Mouse (Mus musculus) kidney, embryonic 15.5 days (tissue): Measurements from ENCODE around the gene Nmnat1. TPM values are rescaled to one million over a fixed set of nuclear protein-coding genes. Genes with fewer than 3 reads are reported as not detected.

Experiments
- ATAC-seq: fragments of 200-750 bp; cut with Nextera tagmentation; replicated peaks from 2 replicates; pipeline ENCODE4 v1.8.0; 2017; ENCODE audit warnings: moderate TSS enrichment; ENCODE audit not compliant: low FRiP score
- H3K27ac ChIP-seq: fragments of 300-500 bp; sonication (generic); 2 replicates; pipeline ENCODE4 v1.5.1; 2015; ENCODE audit warnings: mild to moderate bottlenecking, inconsistent platforms
- H3K27me3 ChIP-seq: fragments of 300-500 bp; sonication (generic); 2 replicates; pipeline ENCODE4 v1.6.1; 2015; ENCODE audit warnings: inconsistent platforms
- H3K36me3 ChIP-seq: fragments of 300-500 bp; sonication (generic); 2 replicates; pipeline ENCODE4 v1.6.1; 2015; ENCODE audit warnings: inconsistent platforms
- H3K4me1 ChIP-seq: fragments of 300-500 bp; sonication (generic); 2 replicates; pipeline ENCODE4 v1.6.1; 2015; ENCODE audit warnings: inconsistent platforms
- H3K4me2 ChIP-seq: fragments of 300-500 bp; sonication (generic); 2 replicates; pipeline ENCODE4 v1.6.1; 2015; ENCODE audit warnings: moderate library complexity, mild to moderate bottlenecking, inconsistent platforms
- H3K4me3 ChIP-seq: fragments of 300-500 bp; sonication (generic); replicated peaks from 2 replicates; pipeline ENCODE4 v1.5.1; 2015; ENCODE audit warnings: mild to moderate bottlenecking, inconsistent platforms
- H3K9ac ChIP-seq: fragments of 300-500 bp; sonication (generic); 2 replicates; pipeline ENCODE4 v1.6.1; 2015; ENCODE audit warnings: mild to moderate bottlenecking, inconsistent platforms
- H3K9me3 ChIP-seq: fragments of 300-500 bp; sonication (generic); replicated peaks from 2 replicates; pipeline ENCODE4 v1.6.1; 2016; ENCODE audit warnings: inconsistent platforms
- WGBS: fragments of 180-500 bp; shearing (Covaris S2); methylation state at CpG from one replicate; pipeline ENCODE4 v1.1.7; 2015; ENCODE audit warnings: mixed read lengths; 5-methylcytosine and 5-hydroxymethylcytosine counted together
- polyA plus RNA-seq: library from polyadenylated mRNA; unstranded; fragments of >200 nt; fragmentation: Nextera tagmentation; extraction: Ambion mirVana; gene quantifications from 2 replicates; pipeline ENCODE4 v1.2.1, GENCODE M21; 2015

Gene Nmnat1
- polyA plus RNA-seq, 1 experiment from 2014 or later, result 13.7 TPM

DNA sequence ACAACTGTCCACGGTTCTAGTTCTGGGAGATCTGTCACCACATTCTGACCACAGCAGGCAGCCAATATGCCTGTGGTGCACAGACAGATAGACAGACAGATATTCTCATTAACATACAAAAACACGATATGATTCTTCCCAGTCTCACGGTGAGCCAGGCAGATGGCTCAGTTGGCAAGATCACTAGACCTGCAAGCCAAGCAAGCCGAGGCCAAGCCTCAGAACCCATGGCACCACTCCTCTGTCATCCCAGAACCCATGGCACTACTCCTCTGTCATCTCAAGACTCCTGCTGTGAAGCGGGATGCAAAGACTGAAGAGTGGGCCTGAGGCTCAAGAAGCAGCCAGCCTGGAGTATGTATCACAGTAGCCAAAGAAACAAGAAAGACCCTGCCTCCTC lies 55.4 kb downstream of the Nmnat1 start:
- no peak overlapping the region for H3K4me3 ChIP-seq
- no peak overlapping the region for H3K4me2 ChIP-seq
- no peaks in the 10 kb centered on the region for H3K27me3 ChIP-seq
- peaks cover 10% of the 10 kb centered on the region for H3K4me1 ChIP-seq
- H3K9me3 ChIP-seq, result no peaks in the 10 kb centered on the region
- 87% methylated on average over 5 of the region's 5 CpGs for WGBS
- no peak for ATAC-seq
- no peak overlapping the region for H3K9ac ChIP-seq
- H3K27ac ChIP-seq, result no peak overlapping the region
- no peaks in the 10 kb centered on the region for H3K36me3 ChIP-seq

DNA sequence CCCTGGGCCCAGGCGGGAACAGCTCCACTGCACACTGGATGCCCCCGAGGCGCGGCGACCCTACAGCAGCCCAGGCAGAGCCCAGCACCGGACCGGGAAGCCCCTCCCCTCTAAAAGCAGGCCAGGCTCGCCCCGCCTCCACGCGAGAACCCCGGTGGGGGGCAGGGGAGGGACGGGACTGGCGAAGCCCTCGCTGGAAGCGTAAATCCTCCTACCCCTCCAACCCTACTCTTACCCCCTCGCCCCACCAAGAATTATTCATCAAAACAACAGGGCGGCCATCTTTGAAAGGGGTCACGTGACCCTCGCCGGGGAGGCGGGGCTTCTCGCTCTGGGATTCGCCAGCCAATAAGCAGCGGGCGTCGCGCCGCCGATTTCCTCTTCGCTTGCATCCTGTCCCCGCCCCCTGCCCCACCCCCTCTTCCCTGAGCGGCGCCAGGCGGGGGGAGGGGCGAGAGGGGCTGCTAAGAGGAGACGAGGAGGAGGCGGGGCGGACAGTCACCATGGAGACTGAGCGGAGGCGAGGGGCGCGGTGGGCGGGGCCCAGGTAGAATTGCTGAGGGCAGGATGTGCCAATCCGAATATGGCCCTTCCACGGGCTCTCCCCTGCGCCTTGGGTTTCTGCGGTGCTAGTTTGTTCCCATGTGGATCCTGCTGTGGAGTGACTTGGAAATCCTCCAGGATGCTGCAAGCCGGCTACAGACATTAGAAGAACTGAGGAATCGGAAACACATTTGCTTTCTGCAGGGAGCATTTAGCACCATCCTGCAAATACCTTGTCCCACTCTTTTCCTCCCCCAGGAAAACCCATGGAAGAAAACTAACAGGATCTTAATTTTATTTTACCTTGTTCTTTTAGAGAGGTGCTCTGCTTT lies 58.4 kb downstream of the Nmnat1 start, which contains the start of gene Ube4b:
TSS of gene Ube4b (minus strand) at position 425 of the 875 bp plus-strand sequence.
- Histone ChIP-seq H3K27me3 (no peaks in the 10 kb centered on the region), H3K27ac (peak within 1 kb of the TSS; percentile 99), H3K36me3 (no peaks in the 10 kb centered on the region), H3K4me2 (peak within 1 kb of the TSS; percentile 73), H3K9ac (peak within 1 kb of the TSS; percentile 79), H3K4me3 (peak within 1 kb of the TSS; percentile 80), H3K4me1 (peaks cover 27% of the 10 kb centered on the region), H3K9me3 (no peaks in the 10 kb centered on the region)
- ATAC-seq, result peak; percentile 95
- under 1% methylated on average over 45 of the region's 50 CpGs for WGBS

DNA sequence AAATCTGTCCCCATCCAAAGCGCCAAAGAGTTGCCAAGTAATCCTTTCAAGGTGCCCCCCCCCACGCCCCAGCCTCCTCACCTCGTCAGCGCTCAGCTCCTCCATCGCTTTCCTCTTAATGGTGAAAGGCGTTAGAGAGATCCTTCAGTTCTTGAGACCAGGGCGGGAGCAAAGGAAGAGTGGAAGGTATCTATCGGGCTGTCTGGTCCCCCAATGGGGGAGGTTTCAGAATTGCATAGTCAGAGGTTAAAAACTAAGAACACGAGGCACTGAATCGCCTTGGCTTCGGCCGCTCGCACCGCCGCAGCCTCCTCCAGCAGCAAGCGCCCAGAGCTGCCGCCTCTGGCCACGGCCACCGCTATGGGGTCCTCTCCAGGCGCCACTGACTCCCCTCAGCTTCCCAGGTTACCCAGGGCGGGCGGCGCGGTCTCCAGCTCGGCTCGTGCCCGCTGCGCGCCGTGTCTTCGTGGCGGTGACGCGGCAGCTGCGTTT lies 59.2 kb downstream of the Nmnat1 start:
- Histone ChIP-seq H3K9ac (peak overlapping the region; percentile 79), H3K9me3 (no peaks in the 10 kb centered on the region), H3K4me1 (peaks cover 29% of the 10 kb centered on the region), H3K4me2 (peak overlapping the region; percentile 73), H3K36me3 (no peaks in the 10 kb centered on the region), H3K4me3 (peak overlapping the region; percentile 80), H3K27ac (peak overlapping the region; percentile 99), H3K27me3 (no peaks in the 10 kb centered on the region)
- ATAC-seq, result peak; percentile 81
- WGBS, result under 1% methylated on average over 35 of the region's 35 CpGs

DNA sequence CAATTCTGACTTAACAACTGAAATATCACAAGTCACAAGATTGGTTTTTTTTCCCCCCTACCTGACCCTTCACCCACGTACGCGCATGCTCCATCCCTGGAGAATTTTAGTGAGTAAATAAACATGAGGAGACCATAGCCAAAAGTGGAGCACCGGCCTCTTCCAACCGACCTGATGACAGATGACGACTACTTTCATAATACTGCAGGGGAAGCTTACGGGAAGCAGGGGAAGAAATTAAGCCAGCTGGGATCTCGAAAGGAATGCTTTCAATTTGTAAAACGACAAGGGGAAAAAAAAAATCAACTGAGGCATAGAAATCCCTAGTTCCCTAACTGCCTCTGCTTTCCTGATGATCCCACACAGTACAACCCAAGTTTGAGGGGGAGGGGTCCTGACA lies 60.2 kb downstream of the Nmnat1 start:
- WGBS, result 0% methylated on average over 9 of the region's 9 CpGs
- Histone ChIP-seq H3K27ac (peak overlapping the region; percentile 37), H3K9ac (peak overlapping the region; percentile 79), H3K4me2 (peak overlapping the region; percentile 73), H3K36me3 (no peaks in the 10 kb centered on the region), H3K27me3 (no peaks in the 10 kb centered on the region), H3K9me3 (no peaks in the 10 kb centered on the region), H3K4me3 (peak overlapping the region; percentile 80), H3K4me1 (peaks cover 29% of the 10 kb centered on the region)
- ATAC-seq, result no peak

DNA sequence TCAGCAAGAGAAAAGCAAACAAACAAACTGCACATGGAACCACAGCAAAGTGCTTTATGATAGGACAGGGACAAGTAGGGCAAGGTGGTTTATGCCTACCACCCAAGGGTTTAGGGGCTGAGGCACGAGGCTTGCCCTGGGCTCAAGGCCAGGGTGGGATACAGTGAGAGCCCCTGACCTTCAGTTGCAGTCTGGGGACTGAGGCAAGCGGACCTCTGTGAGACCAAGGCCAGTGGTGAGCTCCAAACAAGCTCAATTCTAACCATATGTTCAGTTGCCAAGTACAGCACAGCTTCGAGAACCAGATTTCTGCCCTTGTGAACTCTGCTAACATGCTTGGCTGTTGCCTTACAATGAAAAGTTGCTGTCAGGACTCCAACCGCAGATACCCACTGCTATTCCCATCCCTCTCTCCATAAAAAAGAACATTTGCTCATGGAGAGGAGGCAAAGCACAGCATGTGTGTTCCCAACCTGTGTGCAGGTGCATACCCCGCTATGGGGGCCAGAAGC lies 67.1 kb downstream of the Nmnat1 start:
- no peaks in the 10 kb centered on the region for H3K9me3 ChIP-seq
- H3K4me3 ChIP-seq, result no peak overlapping the region
- H3K27me3 ChIP-seq, result no peaks in the 10 kb centered on the region
- H3K4me2 ChIP-seq, result no peak overlapping the region
- no peak overlapping the region for H3K27ac ChIP-seq
- no peak overlapping the region for H3K9ac ChIP-seq
- no peak for ATAC-seq
- H3K36me3 ChIP-seq, result peaks cover 5% of the 10 kb centered on the region; the same call in 1 of the 2 replicates
- 72% methylated on average over 5 of the region's 5 CpGs for WGBS
- peaks cover 54% of the 10 kb centered on the region for H3K4me1 ChIP-seq

Other genes with a start within 250 kb of the Nmnat1 start
- 31.1 and 31.3 TPM in 2 replicates for gene Kif1b, start 177.5 kb downstream of the Nmnat1 start, polyA plus RNA-seq
- 48.1 and 49.6 TPM in 2 replicates for gene Ube4b, start 58.5 kb downstream of the Nmnat1 start, polyA plus RNA-seq
- gene Rbp7, start 30.2 kb downstream of the Nmnat1 start, polyA plus RNA-seq, result 0.77 and 0.90 TPM in 2 replicates
- 0.45 TPM in 1 of 2 replicates, not detected in the other for gene Tmem274, start 7.8 kb downstream of the Nmnat1 start, polyA plus RNA-seq
- gene Lzic, start within 50 bp of the Nmnat1 start, polyA plus RNA-seq, result 47.1 and 49.3 TPM in 2 replicates
- 62.1 and 64.8 TPM in 2 replicates for gene Ctnnbip1, start 33.0 kb upstream of the Nmnat1 start, polyA plus RNA-seq
- 36.7 and 41.8 TPM in 2 replicates for gene Clstn1, start 101.3 kb upstream of the Nmnat1 start, polyA plus RNA-seq
- gene Pik3cd, start 217.4 kb upstream of the Nmnat1 start, polyA plus RNA-seq, result 4.2 and 4.8 TPM in 2 replicates